Mouse (Mus musculus): ENCODE data around the gene Lss. TPM values are rescaled to one million over a fixed set of nuclear protein-coding genes. Genes with fewer than 3 reads are reported as not detected.

Lss gene
- polyA plus RNA-seq, 1 experiment from 2014 or later, result 45.7 TPM

DNA sequence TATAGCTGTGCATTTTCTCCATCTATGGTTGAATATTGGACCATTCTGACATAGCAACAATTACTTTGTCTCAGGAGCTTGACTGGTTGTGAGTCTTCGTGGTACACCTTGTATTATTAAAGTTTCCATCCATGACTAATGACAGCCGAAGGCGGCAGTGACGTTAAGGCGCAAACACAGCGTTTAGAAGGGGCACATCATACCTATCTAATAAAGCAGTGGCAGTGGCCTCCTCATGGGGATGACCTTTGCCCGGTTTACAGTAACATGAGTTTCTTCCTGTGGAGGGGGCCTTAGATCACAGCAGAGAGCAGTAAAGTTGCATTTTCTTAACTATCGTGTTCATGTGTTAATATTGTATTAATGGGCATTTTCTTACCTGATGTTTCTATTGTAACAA lies 16.8 kb downstream of the Lss start:
- Histone ChIP-seq H3K4me3 (ENCODE audit: low read depth, low read length) (no peak overlapping the region), H3K27ac (ENCODE audit: low read length) (no peak overlapping the region), H3K4me2 (ENCODE audit: low read length) (no peak overlapping the region), H3K4me1 (ENCODE audit: control insufficient read depth, insufficient read depth, low read length) (no peaks in the 10 kb centered on the region), H3K9me3 (replicated peaks; ENCODE audit: control insufficient read depth, low read length, poor library complexity, severe bottlenecking) (no peaks in the 10 kb centered on the region), H3K9ac (ENCODE audit: low read depth, low read length) (no peak overlapping the region), H3K36me3 (ENCODE audit: control insufficient read depth, insufficient read depth, low read length) (peaks cover 76% of the 10 kb centered on the region), H3K27me3 (ENCODE audit: control insufficient read depth, insufficient read depth, low read depth, low read length) (no peaks in the 10 kb centered on the region)
- no peak for ATAC-seq
- WGBS, result 93% methylated on average over 8 of the region's 8 CpGs

GRCm38 (mm10) chr10:76550458-76550857 lies 19.1 kb downstream of the Lss start:
- Histone ChIP-seq H3K9me3 (replicated peaks; ENCODE audit: control insufficient read depth, low read length, poor library complexity, severe bottlenecking) (no peaks in the 10 kb centered on the region), H3K36me3 (ENCODE audit: control insufficient read depth, insufficient read depth, low read length) (peaks cover 67% of the 10 kb centered on the region), H3K4me2 (ENCODE audit: low read length) (no peak overlapping the region), H3K9ac (ENCODE audit: low read depth, low read length) (no peak overlapping the region), H3K27me3 (ENCODE audit: control insufficient read depth, insufficient read depth, low read depth, low read length) (no peaks in the 10 kb centered on the region), H3K4me3 (ENCODE audit: low read depth, low read length) (no peak overlapping the region), H3K4me1 (ENCODE audit: control insufficient read depth, insufficient read depth, low read length) (no peaks in the 10 kb centered on the region), H3K27ac (ENCODE audit: low read length) (no peak overlapping the region)
- no peak for ATAC-seq
- 91% methylated on average over 5 of the region's 5 CpGs for WGBS

DNA sequence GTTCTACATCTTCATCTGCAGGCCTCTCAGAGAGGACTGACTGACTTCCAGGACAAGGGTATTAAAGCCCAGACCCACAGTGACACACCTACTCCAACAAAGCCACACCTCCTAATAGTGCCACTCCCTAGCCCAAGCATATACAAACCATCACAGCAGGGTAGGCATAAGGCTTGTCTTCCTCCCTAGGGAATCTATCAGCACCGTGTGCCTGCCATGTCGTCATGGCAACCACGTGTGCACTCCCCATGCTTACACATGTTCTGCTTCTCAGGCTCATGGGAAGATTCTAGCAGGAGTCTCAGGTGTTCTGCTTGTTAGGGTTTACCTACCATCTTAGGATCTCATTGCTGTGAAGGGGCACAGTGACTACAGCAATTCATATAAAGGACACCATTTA lies 20.2 kb downstream of the Lss start:
- Histone ChIP-seq H3K4me2 (ENCODE audit: low read length) (no peak overlapping the region), H3K9me3 (replicated peaks; ENCODE audit: control insufficient read depth, low read length, poor library complexity, severe bottlenecking) (no peaks in the 10 kb centered on the region), H3K4me3 (ENCODE audit: low read depth, low read length) (no peak overlapping the region), H3K27ac (ENCODE audit: low read length) (no peak overlapping the region), H3K36me3 (ENCODE audit: control insufficient read depth, insufficient read depth, low read length) (peaks cover 65% of the 10 kb centered on the region), H3K4me1 (ENCODE audit: control insufficient read depth, insufficient read depth, low read length) (no peaks in the 10 kb centered on the region), H3K27me3 (ENCODE audit: control insufficient read depth, insufficient read depth, low read depth, low read length) (no peaks in the 10 kb centered on the region), H3K9ac (ENCODE audit: low read depth, low read length) (no peak overlapping the region)
- ATAC-seq, result no peak
- 66% methylated on average over 3 of the region's 3 CpGs for WGBS

DNA sequence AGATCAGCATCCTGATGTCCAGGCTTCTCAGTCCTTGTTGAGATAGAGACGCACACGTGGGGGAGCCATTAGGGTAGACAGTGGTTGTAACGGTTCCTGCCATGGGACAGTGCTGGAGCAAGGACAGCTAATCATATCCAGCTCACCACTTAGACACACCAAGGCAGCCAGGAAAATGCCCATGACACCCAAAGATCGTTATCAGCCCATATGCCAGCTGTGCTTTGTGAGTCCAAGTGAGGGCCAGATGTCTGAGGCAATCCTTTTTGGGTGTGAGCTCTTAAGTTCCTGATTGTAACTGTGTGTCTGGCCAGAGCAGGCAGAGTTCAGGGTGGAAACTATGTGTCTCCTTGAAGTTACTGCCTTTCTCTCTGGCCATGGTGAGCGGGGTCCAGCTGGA lies 22.7 kb downstream of the Lss start:
- 93% methylated on average over 5 of the region's 5 CpGs for WGBS
- peaks cover 54% of the 10 kb centered on the region for H3K36me3 ChIP-seq (ENCODE audit: control insufficient read depth, insufficient read depth, low read length)
- no peaks in the 10 kb centered on the region for H3K27me3 ChIP-seq (ENCODE audit: control insufficient read depth, insufficient read depth, low read depth, low read length)
- no peak overlapping the region for H3K4me2 ChIP-seq (ENCODE audit: low read length)
- no peak overlapping the region for H3K9ac ChIP-seq (ENCODE audit: low read depth, low read length)
- no peaks in the 10 kb centered on the region for H3K9me3 ChIP-seq (replicated peaks; ENCODE audit: control insufficient read depth, low read length, poor library complexity, severe bottlenecking)
- H3K27ac ChIP-seq (ENCODE audit: low read length), result no peak overlapping the region
- H3K4me1 ChIP-seq (ENCODE audit: control insufficient read depth, insufficient read depth, low read length), result no peaks in the 10 kb centered on the region
- no peak for ATAC-seq
- no peak overlapping the region for H3K4me3 ChIP-seq (ENCODE audit: low read depth, low read length)

- H3K4me1 ChIP-seq (ENCODE audit: control insufficient read depth, insufficient read depth, low read length), result no peaks in the 10 kb centered on the region
- H3K27me3 ChIP-seq (ENCODE audit: control insufficient read depth, insufficient read depth, low read depth, low read length), result no peaks in the 10 kb centered on the region
- no peaks in the 10 kb centered on the region for H3K9me3 ChIP-seq (replicated peaks; ENCODE audit: control insufficient read depth, low read length, poor library complexity, severe bottlenecking)
- H3K27ac ChIP-seq (ENCODE audit: low read length), result no peak within 1 kb of the TSS
- WGBS, result 91% methylated on average over 10 of the region's 10 CpGs
- no peak within 1 kb of the TSS for H3K9ac ChIP-seq (ENCODE audit: low read depth, low read length)
- H3K4me2 ChIP-seq (ENCODE audit: low read length), result no peak within 1 kb of the TSS
- ATAC-seq, result no peak
- H3K4me3 ChIP-seq (ENCODE audit: low read depth, low read length), result no peak within 1 kb of the TSS
- 0 out of 2 replicates have a peak, but pooled peaks cover 3% of the 10 kb centered on the region for H3K36me3 ChIP-seq (ENCODE audit: control insufficient read depth, insufficient read depth, low read length)
These were observed 30.6 kb downstream of the Lss start, which contains the start of gene Spatc1l for GRCm38 (mm10) chr10:76561972-76562371. Spatc1l (plus strand) TSS chr10:76562272.

DNA sequence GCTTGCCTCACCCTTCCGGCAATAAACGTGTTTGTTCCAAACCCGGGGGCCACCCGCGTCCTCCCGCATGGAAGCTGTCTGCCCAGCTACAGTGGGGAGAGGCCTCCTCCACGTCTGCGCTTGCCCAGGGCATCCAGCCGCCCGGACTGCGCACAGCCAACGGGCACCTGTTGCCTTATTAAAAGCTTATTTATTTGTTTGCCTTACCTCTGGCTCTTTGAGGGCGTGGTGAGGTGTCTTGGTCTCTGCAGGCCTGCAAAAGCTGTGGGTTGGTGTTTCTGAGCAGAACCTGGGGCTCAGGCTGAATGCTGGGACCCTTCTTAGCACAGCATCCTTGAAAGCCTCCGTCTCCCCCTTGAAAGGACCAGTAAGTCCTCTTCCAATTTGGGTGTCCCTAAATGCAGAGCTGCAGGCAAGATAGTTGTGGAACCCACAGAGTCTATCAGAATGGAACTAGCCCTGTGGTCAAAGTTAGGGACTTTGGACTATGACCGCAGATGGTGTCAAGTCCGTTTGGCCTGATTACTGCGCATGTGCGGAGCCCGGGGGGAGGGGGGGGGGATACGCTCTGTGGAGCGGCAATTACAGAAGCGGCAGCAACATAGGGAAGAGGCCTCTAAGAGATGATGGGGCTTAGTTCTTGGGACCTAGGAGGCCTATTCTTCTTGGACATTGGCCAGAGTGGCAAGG lies 38.8 kb downstream of the Lss start:
- no peaks in the 10 kb centered on the region for H3K27me3 ChIP-seq (ENCODE audit: control insufficient read depth, insufficient read depth, low read depth, low read length)
- H3K9ac ChIP-seq (ENCODE audit: low read depth, low read length), result no peak overlapping the region
- WGBS, result 93% methylated on average over 22 of the region's 22 CpGs
- H3K4me3 ChIP-seq (ENCODE audit: low read depth, low read length), result no peak overlapping the region
- H3K4me2 ChIP-seq (ENCODE audit: low read length), result no peak overlapping the region
- no peak for ATAC-seq
- no peak overlapping the region for H3K27ac ChIP-seq (ENCODE audit: low read length)
- no peaks in the 10 kb centered on the region for H3K4me1 ChIP-seq (ENCODE audit: control insufficient read depth, insufficient read depth, low read length)
- no peaks in the 10 kb centered on the region for H3K9me3 ChIP-seq (replicated peaks; ENCODE audit: control insufficient read depth, low read length, poor library complexity, severe bottlenecking)
- H3K36me3 ChIP-seq (ENCODE audit: control insufficient read depth, insufficient read depth, low read length), result no peaks in the 10 kb centered on the region

- no peak overlapping the region for H3K9ac ChIP-seq (ENCODE audit: low read depth, low read length)
- H3K9me3 ChIP-seq (replicated peaks; ENCODE audit: control insufficient read depth, low read length, poor library complexity, severe bottlenecking), result no peaks in the 10 kb centered on the region
- H3K27ac ChIP-seq (ENCODE audit: low read length), result no peak overlapping the region
- H3K36me3 ChIP-seq (ENCODE audit: control insufficient read depth, insufficient read depth, low read length), result no peaks in the 10 kb centered on the region
- H3K4me2 ChIP-seq (ENCODE audit: low read length), result no peak overlapping the region
- no peaks in the 10 kb centered on the region for H3K27me3 ChIP-seq (ENCODE audit: control insufficient read depth, insufficient read depth, low read depth, low read length)
- WGBS, result 71% methylated on average over 2 of the region's 2 CpGs
- ATAC-seq, result no peak
- H3K4me1 ChIP-seq (ENCODE audit: control insufficient read depth, insufficient read depth, low read length), result no peaks in the 10 kb centered on the region
- H3K4me3 ChIP-seq (ENCODE audit: low read depth, low read length), result no peak overlapping the region
These were observed 39.7 kb downstream of the Lss start for GRCm38 (mm10) chr10:76571070-76571469.

GRCm38 (mm10) chr10:76572151-76572550 lies 40.8 kb downstream of the Lss start:
- H3K9ac ChIP-seq (ENCODE audit: low read depth, low read length), result no peak overlapping the region
- H3K4me2 ChIP-seq (ENCODE audit: low read length), result no peak overlapping the region
- H3K4me1 ChIP-seq (ENCODE audit: control insufficient read depth, insufficient read depth, low read length), result no peaks in the 10 kb centered on the region
- H3K27ac ChIP-seq (ENCODE audit: low read length), result no peak overlapping the region
- no peaks in the 10 kb centered on the region for H3K36me3 ChIP-seq (ENCODE audit: control insufficient read depth, insufficient read depth, low read length)
- ATAC-seq, result no peak
- H3K9me3 ChIP-seq (replicated peaks; ENCODE audit: control insufficient read depth, low read length, poor library complexity, severe bottlenecking), result no peaks in the 10 kb centered on the region
- no peaks in the 10 kb centered on the region for H3K27me3 ChIP-seq (ENCODE audit: control insufficient read depth, insufficient read depth, low read depth, low read length)
- WGBS, result 30% methylated on average over 3 of the region's 3 CpGs
- no peak overlapping the region for H3K4me3 ChIP-seq (ENCODE audit: low read depth, low read length)

- no peak within 1 kb of the TSS for H3K9ac ChIP-seq (ENCODE audit: low read depth, low read length)
- 81% methylated on average over 3 of the region's 3 CpGs for WGBS
- H3K36me3 ChIP-seq (ENCODE audit: control insufficient read depth, insufficient read depth, low read length), result no peaks in the 10 kb centered on the region
- no peak for ATAC-seq
- H3K27me3 ChIP-seq (ENCODE audit: control insufficient read depth, insufficient read depth, low read depth, low read length), result no peaks in the 10 kb centered on the region
- no peaks in the 10 kb centered on the region for H3K9me3 ChIP-seq (replicated peaks; ENCODE audit: control insufficient read depth, low read length, poor library complexity, severe bottlenecking)
- H3K4me3 ChIP-seq (ENCODE audit: low read depth, low read length), result no peak within 1 kb of the TSS
- no peaks in the 10 kb centered on the region for H3K4me1 ChIP-seq (ENCODE audit: control insufficient read depth, insufficient read depth, low read length)
- H3K27ac ChIP-seq (ENCODE audit: low read length), result no peak within 1 kb of the TSS
- no peak within 1 kb of the TSS for H3K4me2 ChIP-seq (ENCODE audit: low read length)
These were observed 44.0 kb downstream of the Lss start, which contains the start of gene Ftcd for GRCm38 (mm10) chr10:76575374-76575773. Ftcd (plus strand) TSS chr10:76575648.
